Mouse (Mus musculus) central nervous system, embryonic 18 days (tissue): ENCODE measurements around the gene Pax1. TPM values are rescaled to one million over a fixed set of nuclear protein-coding genes. Genes with fewer than 3 reads are reported as not detected.

Source experiments
- polyA plus RNA-seq: library from polyadenylated mRNA; depleted of rRNA; stranded (reverse); fragments of >200 nt; gene quantifications from 2 replicates; pipeline ENCODE4 v1.2.3, GENCODE M21; 2012; rRNA removed

Pax1 gene
- polyA plus RNA-seq, result 0.05 and 0.15 TPM in 2 replicates

GRCm38 (mm10) chr2:147361581-147361980 lies at the start of gene Pax1:
Gene Pax1 (plus strand): TSS chr2:147361925.

Other genes with a start within 250 kb of the Pax1 start
- gene Nkx2-2, start 167.7 kb upstream of the Pax1 start, polyA plus RNA-seq, result 5.4 and 7.2 TPM in 2 replicates